Mouse (Mus musculus): Measurements from ENCODE around the gene Tekt5. TPM values are rescaled to one million over a fixed set of nuclear protein-coding genes. Genes with fewer than 3 reads are reported as not detected.
A peak's percentile ranks its signal among the peaks of the same experiment; 100 is the strongest.

The Tekt5 gene
- total RNA-seq, 4 experiments from 2014 or later = 0.22 TPM; not detected in 3

- no peak for DNase-seq (ENCODE audit: low spot score)
These were observed 15.8 kb downstream of the Tekt5 start for GRCm38 (mm10) chr16:10379531-10379930.

GRCm38 (mm10) chr16:10377286-10377685 lies 18.0 kb downstream of the Tekt5 start:
- no peak for DNase-seq (ENCODE audit: low spot score)

GRCm38 (mm10) chr16:10374254-10375011 lies 20.9 kb downstream of the Tekt5 start:
- no peak for DNase-seq (ENCODE audit: low spot score)

DNA sequence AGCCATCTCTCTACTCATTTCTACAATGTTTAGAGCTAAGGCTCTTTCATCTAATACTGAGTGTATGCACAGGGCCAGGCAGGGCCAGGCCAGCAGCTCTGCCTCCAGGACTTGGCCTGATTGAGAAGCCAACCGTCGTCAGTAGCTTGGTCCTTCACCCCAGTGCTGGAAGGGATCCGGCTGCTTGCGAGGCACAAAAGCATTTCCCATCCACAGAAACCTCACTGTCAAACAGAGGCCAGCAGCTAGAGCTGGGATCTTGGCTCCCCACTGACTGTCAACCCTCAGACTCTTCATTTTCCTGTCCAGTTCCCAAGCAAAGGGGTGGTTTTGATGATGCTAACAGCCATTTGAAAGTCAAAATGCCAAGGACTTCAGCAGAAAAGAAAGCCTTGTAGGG lies 22.9 kb downstream of the Tekt5 start:
- DNase-seq (ENCODE audit: low spot score) = no peak

- DNase-seq (ENCODE audit: low spot score) = no peak
These were observed 25.3 kb downstream of the Tekt5 start for GRCm38 (mm10) chr16:10369996-10370395.

DNA sequence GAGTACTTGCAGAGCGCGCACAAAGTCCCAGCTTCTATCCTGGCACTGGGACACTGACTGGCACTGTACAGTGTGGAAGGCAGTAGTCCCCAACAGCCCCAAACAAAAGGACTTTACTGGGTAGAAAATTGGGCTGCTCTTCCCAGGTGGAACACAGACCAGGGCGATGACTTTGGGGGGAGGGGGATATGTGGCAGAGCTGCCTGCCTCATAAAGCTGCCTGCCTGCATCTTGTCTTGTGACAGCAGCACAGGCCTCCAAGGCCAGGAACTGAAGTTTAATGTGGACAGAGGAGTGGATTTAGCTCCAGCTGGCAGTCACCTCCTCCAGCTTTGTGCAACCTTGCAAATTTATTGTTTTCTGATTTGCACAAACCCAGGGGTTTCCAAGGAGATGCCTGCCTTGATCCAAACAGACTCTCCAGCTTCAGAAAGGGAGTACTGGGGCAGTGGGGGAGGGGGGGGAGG lies 25.8 kb downstream of the Tekt5 start:
- DNase-seq (ENCODE audit: low spot score) = no peak

- DNase-seq (ENCODE audit: low spot score) = no peak
These were observed 28.8 kb downstream of the Tekt5 start for GRCm38 (mm10) chr16:10366240-10367217.

- DNase-seq (ENCODE audit: low spot score) = no peak
These were observed 29.5 kb downstream of the Tekt5 start for GRCm38 (mm10) chr16:10365796-10366195.

- no peak for DNase-seq (ENCODE audit: low spot score)
These were observed 32.2 kb downstream of the Tekt5 start for GRCm38 (mm10) chr16:10363061-10363460.

GRCm38 (mm10) chr16:10359241-10359640 lies 36.0 kb downstream of the Tekt5 start:
- DNase-seq (ENCODE audit: low spot score) = no peak

DNA sequence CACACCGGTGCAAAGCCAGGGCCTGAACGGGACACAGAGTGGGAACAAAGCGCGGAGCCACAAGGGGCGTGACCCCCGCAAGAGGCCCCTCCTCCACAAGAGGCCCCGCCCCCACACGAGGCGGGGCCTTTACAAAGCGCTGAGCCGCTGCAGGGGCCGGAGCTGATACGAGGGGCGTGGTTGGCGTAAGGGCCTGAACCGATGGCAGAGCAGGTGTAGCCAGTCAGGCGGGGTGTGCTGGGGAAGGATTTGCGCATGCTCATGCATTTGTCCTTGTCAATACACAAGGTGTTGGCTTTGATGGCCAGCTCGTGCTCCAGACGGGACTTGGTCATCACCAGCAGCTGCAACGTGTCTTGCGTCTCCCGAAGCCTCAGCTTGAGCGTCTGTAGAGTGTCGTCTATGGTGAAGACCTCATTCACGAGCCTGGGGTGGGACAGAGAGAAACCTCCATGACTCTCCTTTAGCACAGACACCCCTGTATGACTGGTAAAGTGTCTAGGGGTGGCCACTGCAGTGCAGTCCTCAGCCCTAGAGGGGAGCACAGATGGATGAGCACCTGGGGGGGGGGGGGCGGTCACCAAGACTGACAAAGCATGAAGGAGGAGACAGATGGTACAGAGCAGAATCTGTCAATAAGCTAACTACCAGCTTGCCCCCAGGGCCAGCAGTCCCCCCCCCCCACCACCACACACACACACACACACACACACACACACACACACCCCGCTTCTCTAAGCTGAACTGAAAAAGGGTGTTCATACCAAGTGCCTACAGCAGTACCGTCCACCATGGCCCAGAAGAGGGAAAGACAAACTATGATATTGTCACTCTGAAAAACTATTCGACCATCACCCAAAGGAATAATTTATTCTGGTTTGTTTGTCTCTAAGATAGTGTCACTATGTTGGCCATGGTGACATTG lies 37.0 kb downstream of the Tekt5 start:
- DNase-seq (ENCODE audit: low spot score) = no peak

- DNase-seq (ENCODE audit: low spot score) = no peak
These were observed 40.3 kb downstream of the Tekt5 start for GRCm38 (mm10) chr16:10355004-10355403.

GRCm38 (mm10) chr16:10351050-10351636 lies 44.1 kb downstream of the Tekt5 start:
- no peak for DNase-seq (ENCODE audit: low spot score)

- DNase-seq (ENCODE audit: low spot score) = no peak
These were observed 45.4 kb downstream of the Tekt5 start for GRCm38 (mm10) chr16:10349876-10350275.

DNA sequence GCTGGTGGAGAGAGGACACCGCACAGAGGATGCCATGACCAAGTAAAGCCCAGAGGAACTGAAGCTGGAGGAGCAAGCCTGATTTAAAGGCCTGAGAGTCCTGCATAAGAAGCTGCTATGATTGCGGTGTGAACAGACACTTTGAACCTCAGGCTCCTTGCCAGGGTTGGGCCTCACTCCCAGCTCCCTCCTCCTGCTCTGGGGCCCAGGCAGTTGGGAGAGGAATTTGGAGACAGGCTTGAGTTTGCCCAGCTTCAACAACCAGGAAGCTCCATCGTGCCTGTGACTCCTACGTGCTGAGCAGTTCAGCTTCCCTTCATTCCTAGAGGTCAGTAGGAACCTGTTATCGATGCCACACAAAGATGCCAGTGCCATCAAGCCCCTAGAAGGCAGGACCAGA lies 45.9 kb downstream of the Tekt5 start:
- peak; percentile 42 for DNase-seq (ENCODE audit: low spot score)

- DNase-seq (ENCODE audit: low spot score) = peak; percentile 59
These were observed 47.7 kb downstream of the Tekt5 start for GRCm38 (mm10) chr16:10347551-10347950.

GRCm38 (mm10) chr16:10341110-10341509 lies 54.2 kb downstream of the Tekt5 start:
- DNase-seq (ENCODE audit: low spot score) = peak; percentile 15

DNA sequence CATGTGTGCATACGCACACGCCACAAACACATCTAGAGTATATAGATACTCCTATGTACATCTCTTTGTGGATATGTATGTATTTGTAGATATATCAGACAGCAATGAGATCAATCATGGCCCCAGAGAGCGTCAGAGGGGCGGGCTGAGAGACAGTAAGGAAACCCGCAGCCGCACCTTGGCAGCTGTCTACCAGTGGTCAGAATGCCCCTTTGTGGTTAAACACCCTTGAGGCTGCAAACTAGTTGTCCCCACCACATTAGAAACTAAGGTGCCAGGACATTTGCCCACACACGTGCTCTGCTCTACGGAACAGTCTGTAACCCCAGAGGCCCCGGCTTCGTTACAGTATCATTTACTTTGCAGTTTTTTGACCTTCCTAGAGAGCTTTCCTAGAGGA lies 55.4 kb downstream of the Tekt5 start:
- no peak for DNase-seq (ENCODE audit: low spot score)

DNA sequence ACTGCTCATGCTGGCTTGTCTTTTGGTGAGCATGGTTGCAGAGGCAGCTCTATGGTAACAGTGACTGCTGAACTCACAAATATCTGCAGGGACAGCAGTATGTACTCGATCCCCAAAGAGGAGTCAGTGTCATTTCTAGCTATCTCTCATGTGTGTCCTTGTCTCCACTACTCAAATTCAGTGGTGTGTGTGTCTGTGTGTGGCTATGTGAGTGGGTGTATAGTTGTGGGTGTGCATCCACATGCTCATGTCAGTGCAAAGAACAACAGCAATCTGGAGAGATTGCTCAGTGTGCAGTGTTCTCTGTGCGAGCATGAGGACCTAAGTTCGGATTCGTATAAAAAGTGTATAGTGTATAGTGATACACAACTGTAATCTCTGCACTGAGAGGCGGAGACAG lies 56.7 kb downstream of the Tekt5 start:
- DNase-seq (ENCODE audit: low spot score) = no peak

GRCm38 (mm10) chr16:10337422-10338197 lies 57.7 kb downstream of the Tekt5 start:
- no peak for DNase-seq (ENCODE audit: low spot score)

All from heart, adult 8-10 months (tissue).